Mouse (Mus musculus) liver, adult 2 months (tissue): ENCODE measurements at regions not wholly inside any gene's neighbourhood (a gene's known extent, or its start where the extent isn't known, plus 50 kb on each side); places are given as distances from the start of the nearest gene placed in this dataset.

ENCODE experiments used
- DNase-seq: peaks from one replicate; pipeline ENCODE4 v3.0.0-alpha.2; 2011; ENCODE audit warnings: low read depth, low spot score; ENCODE audit errors: extremely low read depth
- H3K27ac ChIP-seq: fragments of 200-500 bp; replicated peaks from 2 replicates; pipeline ENCODE4 v1.5.1; 2012; ENCODE audit warnings: low read depth, mild to moderate bottlenecking, control low read depth, inconsistent platforms, low read length; ENCODE audit not compliant: insufficient read depth
- H3K27me3 ChIP-seq: fragments of 200-500 bp; 2 replicates; pipeline ENCODE4 v1.6.1; 2012; ENCODE audit warnings: mild to moderate bottlenecking, moderate library complexity, low read length, inconsistent platforms; ENCODE audit not compliant: control insufficient read depth, insufficient read depth
- H3K36me3 ChIP-seq: fragments of 200-500 bp; 2 replicates; pipeline ENCODE4 v1.6.1; 2012; ENCODE audit warnings: low read length, inconsistent platforms; ENCODE audit not compliant: control insufficient read depth, insufficient read depth
- H3K4me1 ChIP-seq: fragments of 200-500 bp; 2 replicates; pipeline ENCODE4 v1.6.1; 2011; ENCODE audit warnings: low read length; ENCODE audit not compliant: control insufficient read depth, insufficient read depth
- H3K4me3 ChIP-seq: fragments of 200-500 bp; 2 replicates; pipeline ENCODE4 v1.5.1; 2011; ENCODE audit warnings: low read depth, mild to moderate bottlenecking, control low read depth, low read length, moderate library complexity; ENCODE audit not compliant: insufficient read depth
- H3K79me2 ChIP-seq: fragments of 200-500 bp; 2 replicates; pipeline ENCODE4 v1.6.1; 2012; ENCODE audit warnings: inconsistent platforms, mild to moderate bottlenecking, low read length, moderate library complexity; ENCODE audit not compliant: control insufficient read depth, insufficient read depth
- H3K9ac ChIP-seq: fragments of 200-500 bp; 2 replicates; pipeline ENCODE4 v1.6.1; 2012; ENCODE audit warnings: low read depth, mild to moderate bottlenecking, control low read depth, inconsistent platforms, low read length
- CTCF ChIP-seq: fragments of 200-500 bp; IDR thresholded peaks from 2 replicates; pipeline ENCODE4 v1.5.1; 2011; ENCODE audit warnings: low read depth, low read length, control low read depth
- POLR2A ChIP-seq: fragments of 200-500 bp; IDR thresholded peaks from 2 replicates; pipeline ENCODE4 v1.6.1; 2011; ENCODE audit warnings: low read length, control low read depth; ENCODE audit not compliant: insufficient read depth; ENCODE audit errors: extremely low read depth
- WGBS: fragments of 180-500 bp; shearing (Covaris S2); methylation state at CpG from one replicate; pipeline ENCODE4 v1.1.7; 2018; 5-methylcytosine and 5-hydroxymethylcytosine counted together

- TF ChIP-seq POLR2A, result no peak
- TF ChIP-seq CTCF, result no peak
- Histone ChIP-seq H3K79me2 (no peaks in the 10 kb centered on the region), H3K27me3 (no peaks in the 10 kb centered on the region), H3K4me3 (no peak overlapping the region), H3K9ac (no peak overlapping the region), H3K27ac (no peak overlapping the region), H3K4me1 (no peaks in the 10 kb centered on the region), H3K36me3 (no peaks in the 10 kb centered on the region)
- WGBS, result 62% methylated on average over 7 of the region's 7 CpGs
- no peak for DNase-seq
Measured at GRCm38 (mm10) chr10:99417591-99417990, 154.6 kb downstream of the Dusp6 start.

- no peak overlapping the region for H3K27ac ChIP-seq
Measured at GRCm38 (mm10) chr10:99418497-99418896, 155.5 kb downstream of the Dusp6 start.

DNA sequence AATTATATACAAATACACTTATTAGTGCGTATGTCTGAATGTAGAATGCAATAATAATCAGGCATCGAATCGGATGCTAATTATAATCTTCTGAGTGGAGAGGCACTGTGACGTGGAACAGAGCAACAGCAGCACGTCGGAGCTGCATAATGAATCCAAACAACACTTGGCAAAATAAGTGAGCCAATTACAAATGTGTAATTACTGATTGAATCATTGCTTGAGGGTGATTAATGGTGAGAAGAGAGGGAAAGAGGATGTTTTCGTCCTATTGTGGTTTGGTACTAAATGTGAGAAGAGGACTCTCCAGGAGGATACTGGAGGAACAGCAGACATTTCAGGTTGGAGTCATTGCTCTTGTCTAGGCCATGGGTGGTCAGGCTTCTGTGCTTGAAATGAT is 156.5 kb downstream of the Dusp6 start:
- H3K4me1 ChIP-seq, result no peaks in the 10 kb centered on the region
- no peak overlapping the region for H3K4me3 ChIP-seq
- H3K36me3 ChIP-seq, result no peaks in the 10 kb centered on the region
- WGBS, result 90% methylated on average over 7 of the region's 7 CpGs
- TF ChIP-seq CTCF, result no peak
- TF ChIP-seq POLR2A, result no peak
- no peaks in the 10 kb centered on the region for H3K27me3 ChIP-seq
- H3K9ac ChIP-seq, result no peak overlapping the region
- no peak overlapping the region for H3K27ac ChIP-seq
- no peak for DNase-seq
- H3K79me2 ChIP-seq, result no peaks in the 10 kb centered on the region

More at GRCm38 (mm10) chr10:99418497-99418896, 155.5 kb downstream of the Dusp6 start:
- Histone ChIP-seq H3K4me3 (no peak overlapping the region), H3K27me3 (no peaks in the 10 kb centered on the region), H3K36me3 (no peaks in the 10 kb centered on the region), H3K9ac (no peak overlapping the region), H3K79me2 (no peaks in the 10 kb centered on the region), H3K4me1 (no peaks in the 10 kb centered on the region)
- no peak for DNase-seq
- no peak for TF ChIP-seq POLR2A
- TF ChIP-seq CTCF, result no peak

DNA sequence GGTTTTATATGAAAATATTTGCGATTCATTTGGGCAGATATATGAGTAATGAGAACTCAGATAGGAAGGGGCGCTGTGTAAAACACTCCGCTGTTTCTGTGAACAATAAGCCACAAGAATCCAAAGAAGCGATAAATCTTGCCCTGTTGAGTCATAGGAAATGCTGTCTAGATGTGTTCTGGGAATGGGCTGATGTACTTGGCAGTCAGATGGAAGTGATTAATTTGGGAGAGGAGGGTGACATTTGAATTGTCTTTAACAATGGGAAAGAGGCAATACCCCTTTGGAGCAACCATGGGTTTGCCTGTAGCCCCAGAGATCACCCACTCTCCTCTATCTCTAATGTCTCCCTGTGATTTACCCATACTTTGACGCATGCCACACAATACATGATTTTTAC is 160.4 kb downstream of the Dusp6 start:
- DNase-seq, result no peak

GRCm38 (mm10) chr10:99425265-99425664 is 162.2 kb downstream of the Dusp6 start:
- Histone ChIP-seq H3K79me2 (no peaks in the 10 kb centered on the region), H3K27me3 (no peaks in the 10 kb centered on the region), H3K4me1 (no peaks in the 10 kb centered on the region), H3K36me3 (no peaks in the 10 kb centered on the region), H3K4me3 (no peak overlapping the region), H3K9ac (no peak overlapping the region), H3K27ac (no peak overlapping the region)
- no peak for DNase-seq
- no peak for TF ChIP-seq CTCF
- TF ChIP-seq POLR2A, result no peak
- 93% methylated on average over 4 of the region's 4 CpGs for WGBS

More for the DNA sequence above, 160.4 kb downstream of the Dusp6 start:
- Histone ChIP-seq H3K9ac (no peak overlapping the region), H3K36me3 (no peaks in the 10 kb centered on the region), H3K27me3 (no peaks in the 10 kb centered on the region), H3K27ac (no peak overlapping the region), H3K79me2 (no peaks in the 10 kb centered on the region), H3K4me3 (no peak overlapping the region), H3K4me1 (no peaks in the 10 kb centered on the region)
- 93% methylated on average over 5 of the region's 5 CpGs for whole genome bisulfite sequencing
- TF ChIP-seq POLR2A (no peak), CTCF (no peak)

GRCm38 (mm10) chr10:99430175-99430574 is 167.1 kb downstream of the Dusp6 start:
- no peak for DNase-seq
- Histone ChIP-seq H3K4me3 (no peak overlapping the region), H3K4me1 (no peaks in the 10 kb centered on the region), H3K27ac (no peak overlapping the region), H3K36me3 (no peaks in the 10 kb centered on the region), H3K79me2 (no peaks in the 10 kb centered on the region), H3K27me3 (no peaks in the 10 kb centered on the region), H3K9ac (no peak overlapping the region)
- 94% methylated on average over 9 of the region's 9 CpGs for WGBS
- TF ChIP-seq POLR2A (no peak), CTCF (no peak)
